Mouse (Mus musculus) hindbrain, embryonic 14.5 days (tissue): ENCODE results near the gene Dnmt3c. TPM values are rescaled to one million over a fixed set of nuclear protein-coding genes. Genes with fewer than 3 reads are reported as not detected.
A peak's percentile ranks its signal among the peaks of the same experiment; 100 is the strongest.

Experiments
- ATAC-seq: fragments of 200-750 bp; cut with Nextera tagmentation; 2 replicates; pipeline ENCODE4 v1.8.0; 2017; ENCODE audit warnings: moderate number of reproducible peaks, mild to moderate bottlenecking, moderate TSS enrichment, moderate library complexity; ENCODE audit not compliant: low FRiP score
- DNase-seq: peaks from one replicate; pipeline ENCODE4 v3.0.0-alpha.2; 2015; ENCODE audit warnings: low spot score
- H3K27ac ChIP-seq: fragments of 300-500 bp; sonication (generic); 2 replicates; pipeline ENCODE4 v1.5.1; 2014; ENCODE audit warnings: mild to moderate bottlenecking, moderate library complexity
- H3K27me3 ChIP-seq: fragments of 300-500 bp; sonication (generic); 2 replicates; pipeline ENCODE4 v1.6.1; 2014; ENCODE audit warnings: mild to moderate bottlenecking, low read length, mixed read lengths; ENCODE audit not compliant: control insufficient read depth, insufficient read depth
- H3K36me3 ChIP-seq: fragments of 300-500 bp; sonication (generic); replicated peaks from 2 replicates; pipeline ENCODE4 v1.6.1; 2014; ENCODE audit not compliant: control insufficient read depth, insufficient read depth
- H3K4me1 ChIP-seq: fragments of 300-500 bp; sonication (generic); replicated peaks from 2 replicates; pipeline ENCODE4 v1.6.1; 2014; ENCODE audit warnings: antibody characterized with exemption, low read length, mixed read lengths; ENCODE audit not compliant: control insufficient read depth, insufficient read depth
- H3K4me2 ChIP-seq: fragments of 300-500 bp; sonication (generic); replicated peaks from 2 replicates; pipeline ENCODE4 v1.6.1; 2014; ENCODE audit warnings: mild to moderate bottlenecking, moderate library complexity
- H3K4me3 ChIP-seq: fragments of 300-500 bp; sonication (generic); replicated peaks from 2 replicates; pipeline ENCODE4 v1.5.1; 2014; ENCODE audit warnings: mild to moderate bottlenecking, low read length
- H3K9ac ChIP-seq: fragments of 300-500 bp; sonication (generic); 2 replicates; pipeline ENCODE4 v1.6.1; 2014
- H3K9me3 ChIP-seq: fragments of 300-500 bp; sonication (generic); 2 replicates; pipeline ENCODE4 v1.6.1; 2016; ENCODE audit warnings: low read length; ENCODE audit not compliant: control insufficient read depth
- WGBS: fragments of 180-500 bp; shearing (Covaris S2); extraction: QIAGEN DNeasy Blood & Tissue Kit; methylation state at CpG from one replicate; pipeline ENCODE4 v1.1.7; 2014; 5-methylcytosine and 5-hydroxymethylcytosine counted together
- polyA plus RNA-seq: library from polyadenylated mRNA; unstranded; fragments of >200 nt; fragmentation: Nextera tagmentation; extraction: Ambion mirVana; gene quantifications from 2 replicates; pipeline ENCODE4 v1.2.1, GENCODE M21; 2014

Dnmt3c gene
- polyA plus RNA-seq, 1 experiment from 2014 or later: 0.12 TPM

DNA sequence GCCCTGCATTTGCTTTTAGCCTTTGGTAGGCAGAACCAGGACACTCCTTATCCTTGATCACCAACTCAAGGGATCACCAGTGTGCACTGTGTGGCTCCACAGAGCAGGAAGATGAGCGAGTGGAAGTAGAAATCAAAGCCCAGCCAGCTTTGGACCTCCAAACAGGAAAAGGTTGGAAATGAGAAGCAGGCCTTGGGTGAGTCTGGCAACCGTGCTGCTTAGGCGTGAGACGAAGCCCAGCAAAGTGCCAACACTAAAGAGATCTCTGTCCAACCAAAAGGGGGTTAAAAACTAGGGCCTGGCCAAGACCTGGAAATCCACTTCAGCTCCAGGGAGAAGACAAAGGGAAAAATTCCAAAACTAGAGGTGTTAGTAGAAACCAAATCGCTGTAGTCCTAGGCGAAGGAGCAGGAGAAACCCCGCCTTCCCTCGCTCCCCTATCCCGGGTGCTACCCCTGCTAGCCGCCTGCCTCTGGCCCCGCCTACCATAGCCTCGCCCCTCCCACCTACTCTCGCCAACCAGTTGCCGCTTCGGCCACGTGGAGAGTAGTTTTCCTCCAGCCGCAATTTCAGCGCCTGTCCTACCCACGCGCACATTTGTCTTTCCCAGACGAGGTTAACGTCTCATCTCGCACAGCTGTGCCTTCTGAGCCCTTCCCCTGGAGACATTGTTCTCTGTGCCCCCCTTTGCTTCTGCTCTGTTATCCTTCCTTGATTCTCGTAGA lies 82.3 kb downstream of the Dnmt3c start:
- H3K36me3 ChIP-seq: peaks cover 4% of the 10 kb centered on the region; the same call in 1 of the 2 replicates
- peak; percentile 51 for DNase-seq
- no peaks in the 10 kb centered on the region for H3K27me3 ChIP-seq
- 0 out of 2 replicates have a peak, but pooled peaks cover under 1% of the 10 kb centered on the region for H3K9me3 ChIP-seq
- H3K4me3 ChIP-seq: peak overlapping the region; percentile 26
- no peak overlapping the region for H3K27ac ChIP-seq
- H3K9ac ChIP-seq: peak overlapping the region; percentile 49; the same call in 1 of the 2 replicates
- peaks cover 5% of the 10 kb centered on the region; the same call in 1 of the 2 replicates for H3K4me1 ChIP-seq
- peak; percentile 76; the same call in 1 of the 2 replicates for ATAC-seq
- H3K4me2 ChIP-seq: peak overlapping the region; percentile 61
- WGBS: 14% methylated on average over 24 of the region's 24 CpGs

Other genes starting within 250 kb of the Dnmt3c start
- not detected in 2 replicates for gene 4930404H24Rik, start 203.9 kb upstream of the Dnmt3c start, polyA plus RNA-seq
- gene Nol4l, start 166.7 kb upstream of the Dnmt3c start, polyA plus RNA-seq: 44.8 and 49.8 TPM in 2 replicates
- gene Commd7, start 63.9 kb upstream of the Dnmt3c start, polyA plus RNA-seq: 78.6 and 79.8 TPM in 2 replicates
- 4.2 and 4.3 TPM in 2 replicates for gene Dnmt3b, start 47.2 kb upstream of the Dnmt3c start, polyA plus RNA-seq
- 394 and 421 TPM in 2 replicates for gene Mapre1, start 44.6 kb downstream of the Dnmt3c start, polyA plus RNA-seq
- not detected in 2 replicates for gene Efcab8, start 83.3 kb downstream of the Dnmt3c start, polyA plus RNA-seq
- not detected in 2 replicates for gene Sun5, start 174.4 kb downstream of the Dnmt3c start, polyA plus RNA-seq
- gene Bpifb2, start 178.4 kb downstream of the Dnmt3c start, polyA plus RNA-seq: not detected in 2 replicates
- gene Bpifb6, start 203.7 kb downstream of the Dnmt3c start, polyA plus RNA-seq: 0.12 TPM in 1 of 2 replicates, not detected in the other
- not detected in 2 replicates for gene Bpifb3, start 221.6 kb downstream of the Dnmt3c start, polyA plus RNA-seq
- gene Bpifb4, start 241.6 kb downstream of the Dnmt3c start, polyA plus RNA-seq: not detected in 2 replicates